Mouse (Mus musculus) heart, postnatal 25 days (tissue): Measurements from ENCODE around the gene Ptprz1. TPM values are rescaled to one million over a fixed set of nuclear protein-coding genes. Genes with fewer than 3 reads are reported as not detected.
"Not testable (repeated sequence)": the region's sequence is repeated elsewhere in the genome, so short reads cannot be mapped to it uniquely, and the experiment has no call there.

Experiments used
- DNase-seq: peaks from one replicate; pipeline ENCODE4 v3.0.0; 2022; ENCODE audit warnings: low spot score
- intact Hi-C: fragments of 180-260 bp; cut with DNase I; formaldehyde crosslinking; loops from one replicate; pipeline ENCODE4 v1.15.1; 2025
- total RNA-seq, 2 experiments: library from RNA; stranded (reverse); gene quantifications; 2 replicates each; pipeline ENCODE4 v1.2.3; 2021

Gene Ptprz1
- total RNA-seq, 2 experiments from 2014 or later = 0.73 to 0.88 TPM

DNA sequence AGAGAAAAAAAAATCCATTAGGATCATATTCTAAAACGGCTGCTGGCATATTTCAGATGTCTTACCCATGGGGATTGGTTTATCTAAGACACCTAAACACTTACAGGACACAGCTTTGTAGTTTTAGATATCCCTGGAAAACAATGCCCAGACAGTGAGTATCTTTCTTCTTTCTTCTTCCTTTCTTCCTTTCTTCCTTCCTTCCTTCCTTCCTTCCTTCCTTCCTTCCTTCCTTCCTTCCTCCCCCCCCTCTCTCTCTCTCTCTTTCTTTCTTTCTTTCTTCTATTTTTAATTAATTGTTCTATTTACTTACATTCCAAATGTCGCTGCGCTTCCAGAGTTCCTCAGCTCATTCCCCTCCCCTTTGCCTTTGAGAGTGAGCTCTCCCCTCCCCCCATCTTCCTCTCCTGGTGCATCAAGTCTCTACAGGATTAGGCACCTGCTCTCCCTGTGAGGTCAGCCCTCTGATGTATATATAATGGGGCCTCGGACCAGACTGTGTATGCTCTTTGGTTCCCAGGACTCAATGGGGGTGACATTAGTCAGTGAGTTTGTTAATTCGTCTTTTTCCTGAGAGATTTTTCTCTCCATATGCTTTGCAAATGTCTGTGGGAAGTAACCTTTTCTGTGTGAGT lies 109.3 kb downstream of the Ptprz1 start:
- DNase-seq = no peak
- intact Hi-C loops = loop anchor here (10.0 kb wide), 1 partner anchor 860 kb away; no protein-coding TSS in a partner anchor

DNA sequence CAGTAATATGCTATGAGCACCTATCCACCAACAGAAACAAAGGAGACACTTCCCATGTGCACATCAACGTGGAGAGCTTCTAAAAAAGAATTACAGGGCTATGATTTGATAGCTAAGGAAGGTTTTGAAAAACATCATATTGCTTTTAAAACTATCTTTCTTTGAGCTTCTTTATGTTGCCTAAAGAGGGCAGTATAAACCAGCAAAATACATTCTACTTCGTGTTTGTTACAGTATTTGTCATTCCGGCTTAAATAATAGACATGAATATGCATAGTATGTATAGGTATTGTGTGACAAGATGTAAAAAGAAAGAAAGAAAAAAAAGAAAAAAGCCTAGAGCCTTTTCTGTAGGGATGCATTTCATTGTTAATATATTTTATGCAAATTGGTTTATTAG lies 127.8 kb downstream of the Ptprz1 start:
- intact Hi-C loops = loop anchor here (5.0 to 10.0 kb wide), 2 partner anchors 119 to 452 kb away; no protein-coding TSS in a partner anchor

DNA sequence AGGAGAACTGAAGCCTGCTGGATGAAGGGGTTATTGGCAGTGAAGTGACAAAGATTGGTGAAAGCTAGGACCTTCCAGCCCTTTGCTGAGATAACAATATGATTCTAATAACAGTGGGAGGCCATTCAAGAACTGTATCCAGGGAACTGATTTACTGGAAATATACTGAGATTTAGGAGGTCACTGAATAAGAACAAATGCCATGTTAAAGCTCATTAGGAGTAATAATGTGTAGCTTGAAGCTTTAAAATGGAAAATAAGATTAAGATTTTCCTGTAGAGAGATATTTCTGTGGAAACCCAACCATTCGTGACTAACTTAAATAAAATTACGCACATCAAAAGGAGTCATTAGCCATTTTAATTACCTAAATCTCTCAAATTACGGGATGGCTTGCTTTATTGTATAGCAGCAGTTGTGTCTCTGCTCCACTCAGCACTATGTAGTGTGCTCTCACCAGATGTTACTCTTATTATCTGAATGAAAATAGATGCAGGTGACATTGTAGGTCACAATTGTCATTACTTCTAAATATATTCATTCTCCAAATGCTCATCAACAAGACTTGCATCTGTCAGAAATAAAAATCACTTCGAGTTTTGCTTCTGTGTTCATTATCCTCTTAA lies 139.8 kb downstream of the Ptprz1 start:
- DNase-seq = no peak
- intact Hi-C loops = no loop called here

More for the DNA sequence above, 127.8 kb downstream of the Ptprz1 start:
- DNase-seq = no peak

DNA sequence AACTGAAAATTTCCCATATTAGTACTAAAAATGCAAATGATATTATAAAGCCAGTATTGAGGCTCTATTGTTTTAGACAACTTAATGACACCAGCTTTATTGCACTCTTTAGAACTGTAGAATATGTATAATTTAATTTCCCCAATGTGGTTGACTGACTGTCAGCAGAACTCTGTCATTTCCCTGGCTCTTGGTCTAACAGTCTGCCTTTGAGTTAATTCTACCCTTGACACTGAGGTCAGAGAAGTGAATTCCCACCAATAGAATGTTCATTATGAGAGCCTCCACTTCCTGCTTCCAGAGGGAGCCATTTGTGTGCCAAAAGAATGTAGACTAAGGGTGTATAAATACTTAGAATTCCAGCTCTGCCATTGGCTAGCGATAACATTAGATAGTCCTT lies 152.9 kb downstream of the Ptprz1 start:
- intact Hi-C loops = no loop called here
- no peak for DNase-seq

DNA sequence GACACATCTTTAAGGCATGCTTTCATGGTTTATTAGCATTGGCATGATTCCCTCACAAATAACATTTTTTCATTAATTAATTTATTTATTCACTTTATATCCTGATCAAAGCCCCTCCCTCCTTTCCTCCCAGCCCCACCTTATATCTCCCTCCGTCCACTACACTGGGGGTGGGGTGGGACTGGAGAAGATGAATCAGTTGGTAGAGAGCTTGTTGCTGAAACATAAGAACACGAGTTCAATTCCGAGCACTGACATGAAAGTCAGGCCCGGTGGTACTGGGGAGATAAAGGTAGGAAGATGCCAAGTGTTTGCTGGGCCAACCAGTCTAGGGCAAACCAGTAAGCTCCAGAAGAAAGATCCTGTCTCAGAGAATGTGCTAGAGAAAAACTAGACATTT lies 173.5 kb downstream of the Ptprz1 start:
- DNase-seq = no peak
- intact Hi-C loops = no loop called here

DNA sequence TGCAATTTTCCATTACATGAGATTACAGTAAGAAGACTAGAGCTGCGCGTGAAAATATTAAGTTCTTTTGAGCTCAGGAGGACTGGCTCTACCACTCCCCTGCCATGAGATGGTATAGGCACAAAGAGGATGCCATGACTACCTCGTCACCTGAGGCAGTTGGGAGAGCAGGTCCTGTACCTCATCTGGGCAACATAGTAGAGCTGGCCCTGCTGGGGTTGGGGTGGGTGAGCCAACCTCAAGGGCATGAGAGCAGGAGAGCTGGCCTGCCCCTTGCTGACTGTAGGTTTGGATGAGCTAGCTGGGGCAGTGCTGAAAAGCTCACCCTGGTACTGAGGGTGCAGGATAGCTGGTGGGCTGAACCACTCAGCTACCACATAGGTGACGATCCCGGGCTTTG lies 180.4 kb downstream of the Ptprz1 start:
- no peak for DNase-seq

DNA sequence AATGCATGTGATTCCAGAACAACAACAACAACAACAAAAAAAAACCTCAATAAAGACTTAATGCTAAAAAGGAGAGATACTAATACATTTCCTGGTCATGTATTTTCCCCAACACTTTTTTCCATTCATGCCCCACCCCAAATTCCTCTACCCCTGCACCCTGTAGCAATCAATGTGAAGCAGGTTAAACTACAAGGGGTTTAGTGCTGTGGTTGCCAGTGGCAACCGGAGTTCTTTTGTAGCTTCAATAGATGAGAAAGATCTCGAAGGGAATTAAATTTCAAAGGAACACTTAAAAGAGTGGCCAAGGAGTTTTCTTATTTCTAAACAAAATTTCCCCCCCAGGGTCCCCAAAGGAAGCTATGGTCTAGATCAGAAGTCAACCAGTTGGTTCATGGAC lies 200.8 kb downstream of the Ptprz1 start:
- DNase-seq = no peak
- intact Hi-C loops = no loop called here

More for the DNA sequence above, 180.4 kb downstream of the Ptprz1 start:
- intact Hi-C loops = no loop called here

DNA sequence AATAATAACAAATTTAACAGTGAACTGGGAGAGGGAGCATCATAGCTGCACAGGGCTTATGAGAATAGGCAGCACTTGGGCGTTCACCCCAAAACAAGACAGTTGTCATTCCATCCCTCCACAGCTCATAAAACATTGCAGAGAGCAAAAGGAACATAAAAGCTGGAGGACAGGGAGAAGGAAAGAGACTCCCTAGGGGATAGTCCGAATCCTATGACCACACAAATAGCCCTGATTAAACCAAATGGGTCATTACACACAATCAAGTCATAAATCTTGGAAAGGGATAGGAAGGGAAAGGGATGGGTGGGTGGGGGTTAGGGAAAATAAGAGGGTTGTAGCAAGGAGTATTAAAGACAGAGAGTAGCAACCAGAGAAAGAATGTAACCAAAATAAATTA lies 203.0 kb downstream of the Ptprz1 start:
- DNase-seq = no peak
- intact Hi-C loops = no loop called here

GRCm38 (mm10) chr6:23079991-23080680 lies 204.8 kb downstream of the Ptprz1 start:
- intact Hi-C loops = no loop called here

DNA sequence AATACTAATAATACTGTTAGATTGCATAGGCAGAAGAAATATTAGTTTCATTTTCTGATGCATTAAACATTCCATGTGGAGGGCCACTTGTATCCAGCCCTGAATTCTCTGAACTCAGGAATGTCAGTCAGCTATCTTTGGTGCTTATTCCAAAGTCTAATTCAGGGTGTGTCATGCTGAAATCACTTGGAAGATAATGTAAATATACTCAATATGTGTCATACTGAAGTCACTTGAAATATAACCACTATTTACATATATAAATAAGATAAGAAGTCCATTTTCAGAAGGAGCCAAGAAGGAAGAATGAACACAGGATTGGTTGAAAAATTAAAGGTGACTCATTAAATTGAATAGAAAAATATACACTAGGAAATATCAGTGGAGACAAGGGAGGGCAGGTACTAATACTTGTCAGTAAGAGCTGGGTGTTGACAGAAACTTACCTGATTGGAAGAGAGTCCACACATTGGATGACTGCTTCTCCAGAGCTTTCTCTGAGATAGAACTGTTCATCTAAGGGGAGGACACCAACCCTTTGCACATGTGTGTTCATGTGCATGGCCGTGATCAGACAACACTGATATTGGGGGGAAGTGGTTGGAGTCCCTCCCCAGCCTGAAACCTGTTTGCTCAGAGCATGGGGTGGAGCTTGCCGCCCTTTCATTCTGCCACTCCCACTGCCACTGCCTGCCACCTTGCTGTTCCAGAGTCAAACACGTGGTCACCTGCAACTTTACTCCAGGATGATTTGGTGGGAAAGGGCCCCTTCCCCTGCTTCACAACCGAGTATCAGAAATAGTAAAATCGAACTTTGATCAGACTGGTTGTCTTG lies 209.5 kb downstream of the Ptprz1 start:
- intact Hi-C loops = no loop called here
- DNase-seq = no peak

More at GRCm38 (mm10) chr6:23079991-23080680, 204.8 kb downstream of the Ptprz1 start:
- DNase-seq = no peak

GRCm38 (mm10) chr6:23089292-23089691 lies 214.0 kb downstream of the Ptprz1 start:
- intact Hi-C loops, DNase-seq: not testable (repeated sequence)

- DNase-seq, intact Hi-C loops: not testable (repeated sequence)
Measured at GRCm38 (mm10) chr6:23090346-23091055, 215.2 kb downstream of the Ptprz1 start.
